Mouse (Mus musculus) layer of hippocampus, postnatal 14 days (tissue): ENCODE data around the gene Gm2663. TPM values are rescaled to one million over a fixed set of nuclear protein-coding genes. Genes with fewer than 3 reads are reported as not detected.
"Not testable (repeated sequence)": the region's sequence is repeated elsewhere in the genome, so short reads cannot be mapped to it uniquely, and the experiment has no call there.

Experiments used
- DNase-seq, 2 experiments: peaks; one replicate each; pipeline ENCODE4 v3.0.0; 2021 to 2022; ENCODE audit warnings: low spot score in 2 of 2, mixed read lengths in 1 of 2
- long read RNA-seq, 2 experiments: library from polyadenylated mRNA; stranded (forward); transcript quantifications; one replicate each; pipeline ENCODE4 v2.0.0; 2021
- total RNA-seq, 2 experiments: library from RNA; stranded (reverse); gene quantifications; 2 replicates each; pipeline ENCODE4 v1.2.3; 2021

Gm2663 gene
- not detected for total RNA-seq
- long read RNA-seq, experiment 1: 0 reads
- long read RNA-seq, experiment 2: 0 reads

DNA sequence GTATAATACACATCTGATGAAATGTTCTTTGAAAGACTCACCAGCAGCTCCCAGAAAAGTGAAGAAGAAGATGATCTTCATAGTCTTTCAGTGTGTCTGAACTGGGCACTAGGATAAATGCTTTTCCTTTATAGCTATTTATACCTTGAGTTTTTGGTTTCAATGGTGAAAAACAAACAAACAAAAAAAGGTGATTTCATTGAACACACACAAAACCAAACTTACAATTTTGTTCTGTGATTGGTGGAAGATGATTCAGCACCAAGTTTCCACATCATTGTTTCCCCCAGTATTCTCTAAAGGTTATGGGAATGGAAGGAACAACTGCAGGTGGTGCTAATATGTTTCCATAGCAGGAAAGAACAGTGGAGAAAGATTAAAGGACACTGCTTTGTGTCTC lies at the start of gene Gm2663:
TSS of gene Gm2663 (minus strand) at position 101 of the 400 bp plus-strand sequence.
- DNase-seq: not testable (repeated sequence)

DNA sequence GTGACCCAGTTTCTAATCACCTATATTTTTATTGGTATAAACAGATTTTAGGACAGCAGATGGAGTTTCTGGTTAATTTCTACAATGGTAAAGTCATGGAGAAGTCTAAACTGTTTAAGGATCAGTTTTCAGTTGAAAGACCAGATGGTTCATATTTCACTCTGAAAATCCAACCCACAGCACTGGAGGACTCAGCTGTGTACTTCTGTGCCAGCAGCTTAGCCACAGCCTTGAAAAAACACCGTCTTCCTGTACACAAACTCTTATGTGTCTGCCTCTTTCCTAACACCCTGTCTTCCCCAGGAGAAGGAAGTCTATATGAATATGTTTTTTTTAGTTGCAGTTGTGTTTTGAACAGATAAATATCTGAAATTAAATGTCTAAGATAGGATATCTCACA lies 49.3 kb upstream of the Gm2663 start:
- peak in 1 of 2 experiments; percentile 9 for DNase-seq

DNA sequence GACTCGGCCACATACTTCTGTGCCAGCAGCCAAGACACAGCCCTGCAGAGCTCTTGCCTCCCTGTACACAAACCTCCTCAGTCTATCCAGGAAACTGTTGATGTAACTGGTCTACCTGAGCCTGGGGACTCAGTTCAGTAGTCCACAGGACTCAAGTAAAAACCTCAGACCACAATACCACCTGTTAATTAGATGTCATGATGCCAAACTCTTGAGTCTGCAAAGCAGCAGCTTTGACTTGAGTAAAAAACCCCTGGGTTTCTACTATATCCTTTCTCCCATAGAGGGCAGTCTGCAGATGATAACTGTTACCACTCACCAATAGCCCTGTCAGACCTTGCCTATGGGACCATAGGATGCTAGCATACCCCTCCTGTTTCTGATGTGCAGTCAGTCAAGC lies 48.7 kb upstream of the Gm2663 start:
- DNase-seq: no peak

DNA sequence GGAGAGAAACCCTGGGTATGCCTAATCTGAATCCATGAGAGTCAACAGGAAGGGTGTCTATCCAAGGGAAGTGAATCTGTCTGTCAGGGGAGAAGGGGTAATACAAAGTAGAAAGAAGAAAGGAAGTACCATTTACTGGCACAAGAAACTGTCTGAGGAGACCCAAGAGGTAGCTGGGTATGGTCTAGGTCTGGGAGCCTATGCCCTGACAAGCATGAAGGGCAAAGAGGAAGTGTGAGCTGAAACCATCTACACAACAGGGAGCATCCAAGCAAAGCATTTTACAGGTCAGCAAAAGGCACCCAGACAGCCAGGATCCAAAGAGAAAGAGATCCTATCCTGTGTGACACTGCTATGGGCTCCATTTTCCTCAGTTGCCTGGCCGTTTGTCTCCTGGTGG lies 47.9 kb upstream of the Gm2663 start:
- no peak for DNase-seq

DNA sequence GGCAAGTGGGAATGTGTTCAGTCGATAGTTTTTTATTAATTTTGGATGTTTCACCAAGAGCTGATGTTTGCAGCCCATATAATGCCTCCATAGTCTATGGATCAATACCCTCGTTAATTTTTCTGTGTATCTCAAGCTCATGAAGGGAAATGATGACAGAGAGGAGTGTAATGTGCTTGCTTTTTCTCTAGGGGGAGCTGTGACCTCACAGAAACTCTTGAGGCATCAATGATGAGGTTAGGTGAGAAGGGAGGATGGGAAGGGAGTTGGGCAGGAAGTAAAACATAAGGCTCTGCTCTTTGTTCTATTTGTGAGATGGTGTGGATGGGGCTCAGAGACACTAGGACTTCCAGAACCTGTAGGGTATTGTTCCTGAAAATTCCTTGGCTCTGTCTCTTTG lies 47.3 kb upstream of the Gm2663 start:
- no peak for DNase-seq

DNA sequence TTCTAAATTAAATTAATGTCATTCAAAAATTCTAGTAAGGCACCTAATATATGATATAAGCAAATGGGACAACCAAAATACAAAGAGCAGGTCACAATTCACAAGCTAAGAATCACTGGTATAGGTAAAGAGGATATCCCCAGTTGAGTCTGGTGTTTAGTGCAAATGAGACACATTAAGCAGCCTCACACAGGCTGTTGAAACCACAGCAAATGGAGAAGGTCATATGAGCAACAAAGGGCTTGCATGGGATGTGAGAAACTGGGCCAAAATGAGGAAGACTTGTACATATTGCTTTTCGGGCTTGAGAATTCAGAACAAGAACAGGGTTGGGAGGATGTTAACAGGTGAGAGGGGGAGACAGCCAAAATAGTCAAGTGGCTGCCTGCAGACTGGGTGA lies 45.5 kb upstream of the Gm2663 start:
- no peak for DNase-seq

DNA sequence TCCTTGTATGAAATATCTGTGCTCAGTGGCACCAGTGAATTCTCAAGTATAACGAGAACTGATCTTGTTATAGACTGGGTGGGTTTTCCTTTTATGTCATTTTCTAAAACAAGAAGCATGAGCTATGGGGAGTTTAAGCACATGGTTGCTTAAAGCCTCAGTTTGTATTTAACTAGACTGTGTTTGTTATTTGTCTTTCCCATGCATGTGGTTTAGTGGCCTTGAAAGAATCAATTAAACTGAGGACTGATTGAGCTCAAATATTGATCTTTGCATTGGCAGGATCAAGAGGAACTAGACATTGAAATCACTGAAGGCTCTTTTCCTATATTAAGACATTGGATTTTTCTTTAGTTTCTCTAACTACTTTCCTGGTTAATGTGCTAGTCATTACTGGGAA lies 45.0 kb upstream of the Gm2663 start:
- DNase-seq: no peak

DNA sequence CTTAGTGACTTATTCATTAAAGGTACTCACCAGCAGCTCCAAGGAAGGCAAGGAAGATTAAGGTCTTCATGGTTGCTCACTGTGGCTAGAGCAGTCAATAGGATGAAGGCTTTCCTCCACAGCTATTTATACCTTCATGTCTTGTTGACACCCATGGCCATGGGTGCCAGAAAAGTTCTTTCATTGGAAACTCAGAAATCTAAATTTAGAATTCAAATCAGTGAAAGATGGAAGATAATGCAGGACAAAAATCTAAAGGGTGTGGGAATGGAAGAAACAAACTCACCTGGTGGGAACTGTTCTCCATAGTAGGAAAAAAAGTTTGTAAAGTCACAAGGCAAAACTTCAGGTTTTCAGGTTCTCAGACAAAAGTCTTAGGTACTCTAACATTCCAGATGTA lies 36.1 kb upstream of the Gm2663 start, which contains the start of gene 2210010C04Rik:
TSS of gene 2210010C04Rik (minus strand) at position 101 of the 400 bp plus-strand sequence.
- no peak for DNase-seq

DNA sequence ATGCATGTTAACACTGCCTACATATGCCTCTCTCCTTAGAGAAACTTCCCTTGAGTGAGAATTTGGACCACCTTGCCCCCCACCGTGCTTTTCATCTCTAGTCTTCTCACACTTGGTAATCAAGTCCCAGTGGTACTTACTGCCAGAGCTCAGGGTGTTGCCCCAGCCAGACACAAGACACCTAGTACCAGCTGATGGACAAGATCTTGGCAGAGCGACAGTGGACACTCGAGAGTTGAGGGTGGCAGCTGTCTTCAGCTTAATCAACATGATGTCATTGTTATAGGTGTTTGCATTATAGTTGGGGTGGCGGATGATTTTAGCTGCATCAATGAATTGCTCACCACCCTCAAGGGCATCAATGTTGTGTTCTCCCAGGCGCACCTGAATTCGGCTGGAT lies 33.5 kb upstream of the Gm2663 start:
- DNase-seq: no peak

DNA sequence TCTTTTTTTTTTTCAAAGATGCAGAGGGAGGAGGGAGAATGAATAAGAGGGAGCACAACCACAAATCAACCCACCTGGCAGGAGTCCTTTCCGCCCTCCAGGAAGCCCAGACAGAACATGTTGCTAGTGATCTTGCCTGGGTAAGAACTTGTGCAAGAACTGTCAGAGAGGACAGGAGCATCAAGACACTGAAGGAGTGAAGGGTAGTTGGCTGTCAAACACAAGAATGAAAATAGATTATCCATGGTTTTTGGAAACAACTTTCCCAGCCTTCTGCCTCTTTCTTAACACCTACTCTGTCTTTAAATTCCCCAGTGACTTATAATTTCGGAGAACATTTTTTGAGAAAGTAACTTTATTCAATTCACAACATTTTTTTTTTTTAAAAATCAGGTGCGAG lies 33.0 kb upstream of the Gm2663 start:
- no peak for DNase-seq

DNA sequence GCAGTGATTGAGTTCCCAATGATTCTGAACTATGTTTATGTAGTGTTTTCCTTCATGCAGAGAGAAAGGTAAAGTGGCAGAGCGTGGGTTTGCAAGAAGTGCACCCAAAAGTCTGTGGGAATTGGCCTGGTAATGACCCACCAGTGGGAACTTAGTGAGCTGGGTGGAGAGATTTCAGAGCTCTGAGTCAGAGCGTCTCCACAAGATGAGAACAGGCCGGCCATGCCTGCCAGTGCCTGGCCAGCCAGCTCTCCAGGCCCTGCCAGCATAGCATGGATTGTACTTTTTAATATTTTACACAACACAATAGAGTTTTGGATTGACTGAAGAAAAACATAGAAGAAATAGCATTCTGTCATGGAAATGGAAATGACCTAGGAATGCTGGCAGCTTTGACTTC lies 31.5 kb upstream of the Gm2663 start:
- DNase-seq: no peak

DNA sequence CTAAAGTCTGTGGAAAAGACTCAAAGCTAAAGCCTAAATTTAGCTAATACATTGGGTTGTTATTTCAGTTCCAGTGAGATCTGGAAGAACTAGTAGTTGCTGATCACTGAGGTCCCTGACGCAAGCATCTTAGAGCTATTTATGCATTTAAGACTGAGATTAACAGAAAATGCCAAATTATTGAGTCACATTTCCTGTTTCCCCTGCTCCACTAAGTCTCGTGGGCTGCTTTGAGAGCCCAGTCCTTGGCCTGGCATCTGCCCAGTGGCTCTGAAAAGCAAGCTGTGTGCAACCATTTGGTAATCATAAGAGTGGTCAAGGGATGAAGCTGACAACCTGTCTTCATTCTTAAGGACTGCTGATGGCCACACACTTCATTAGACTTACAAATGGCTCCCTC lies 27.8 kb upstream of the Gm2663 start:
- DNase-seq: no peak

DNA sequence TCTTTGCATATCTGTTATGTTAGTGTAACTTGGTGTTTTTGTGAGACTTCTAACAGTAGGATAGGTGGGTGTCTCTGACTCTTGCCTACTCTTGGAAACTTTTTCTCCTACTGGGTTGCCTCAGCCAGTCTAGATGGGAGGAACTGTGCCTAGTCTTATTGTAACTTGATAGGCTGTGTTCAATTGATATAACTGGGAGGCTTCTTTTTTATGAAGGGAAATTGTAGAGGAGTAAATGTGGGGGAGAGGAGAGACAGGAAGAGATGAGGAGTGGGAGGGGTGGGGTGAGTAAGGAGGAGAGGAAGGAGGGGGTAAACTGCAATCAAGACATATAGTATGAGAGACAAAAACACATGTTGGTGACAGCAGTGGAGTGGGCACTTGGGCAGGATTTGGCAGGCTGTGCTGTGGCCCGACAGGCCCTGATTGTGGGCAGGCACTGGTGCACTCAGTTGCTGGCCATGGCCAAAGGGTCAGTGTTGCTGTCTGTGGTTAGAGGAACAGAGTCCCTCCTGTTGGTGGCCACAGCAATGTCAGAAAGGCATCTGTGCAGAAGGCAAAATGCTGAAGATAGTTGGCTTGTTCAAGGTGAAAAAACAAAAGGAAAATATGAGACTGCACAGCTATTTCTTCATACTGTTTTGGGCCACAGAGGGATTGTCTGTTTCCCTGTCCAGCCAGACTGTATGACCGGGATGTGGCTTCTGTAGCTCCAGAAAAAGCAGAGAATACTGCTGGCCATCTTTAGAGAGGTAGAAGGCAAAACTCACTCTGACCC lies 26.8 kb upstream of the Gm2663 start:
- DNase-seq: no peak

DNA sequence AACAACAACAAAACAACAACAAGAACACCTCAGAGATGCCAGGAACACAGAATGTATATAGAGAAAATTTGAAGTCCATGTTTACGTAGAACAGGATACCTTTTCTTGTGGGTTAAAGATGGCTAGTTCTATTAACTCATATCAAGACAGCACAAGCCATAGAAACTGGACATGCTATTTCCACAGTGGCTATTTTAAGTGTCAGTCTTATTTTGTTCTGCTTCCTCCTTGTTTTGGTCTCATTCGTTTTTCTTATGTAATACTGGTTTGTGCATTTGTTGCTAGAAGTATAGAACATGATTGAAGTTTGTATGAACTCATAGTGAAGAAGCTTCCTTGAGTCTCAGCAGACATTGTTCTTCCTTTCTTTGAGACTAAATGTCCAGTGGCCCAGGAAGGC lies 19.9 kb upstream of the Gm2663 start:
- no peak for DNase-seq

DNA sequence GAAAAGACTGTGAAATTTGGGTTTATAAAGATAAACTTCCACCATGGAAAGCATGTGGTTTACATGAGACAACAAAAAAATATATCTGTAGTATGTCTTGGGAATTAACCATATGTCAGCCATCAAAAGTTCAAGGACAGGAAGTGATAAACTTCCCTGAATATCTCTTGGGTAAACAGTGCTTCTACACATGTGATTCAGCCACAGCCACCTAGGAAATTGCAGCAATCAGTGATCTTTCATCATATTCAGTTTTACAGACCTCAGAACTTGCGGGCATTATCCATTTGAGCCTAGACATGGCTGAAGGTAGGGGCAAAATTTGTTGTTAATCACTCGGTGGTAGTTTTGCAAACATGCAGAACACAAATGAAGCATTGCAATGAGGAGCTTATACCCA lies 19.4 kb upstream of the Gm2663 start:
- DNase-seq: no peak

DNA sequence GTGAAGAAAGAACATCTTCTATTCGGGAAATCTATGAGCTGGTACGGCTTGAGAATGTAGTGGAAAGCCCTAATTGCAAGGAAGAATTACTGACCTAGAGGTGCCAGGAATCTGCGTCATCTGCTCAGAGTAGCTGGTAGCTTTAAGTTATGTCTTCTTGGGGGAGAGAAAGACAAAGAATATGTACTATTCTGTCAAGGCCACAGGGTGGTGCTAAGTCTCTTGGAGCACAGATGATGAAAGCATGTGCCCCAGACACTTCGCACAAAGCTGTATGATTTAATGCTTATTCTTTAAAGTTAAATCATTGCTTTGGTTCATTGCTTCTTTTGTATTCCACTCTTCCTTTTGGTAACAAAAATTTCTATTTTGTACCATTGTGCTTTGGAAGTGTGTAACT lies 15.8 kb upstream of the Gm2663 start:
- no peak for DNase-seq

DNA sequence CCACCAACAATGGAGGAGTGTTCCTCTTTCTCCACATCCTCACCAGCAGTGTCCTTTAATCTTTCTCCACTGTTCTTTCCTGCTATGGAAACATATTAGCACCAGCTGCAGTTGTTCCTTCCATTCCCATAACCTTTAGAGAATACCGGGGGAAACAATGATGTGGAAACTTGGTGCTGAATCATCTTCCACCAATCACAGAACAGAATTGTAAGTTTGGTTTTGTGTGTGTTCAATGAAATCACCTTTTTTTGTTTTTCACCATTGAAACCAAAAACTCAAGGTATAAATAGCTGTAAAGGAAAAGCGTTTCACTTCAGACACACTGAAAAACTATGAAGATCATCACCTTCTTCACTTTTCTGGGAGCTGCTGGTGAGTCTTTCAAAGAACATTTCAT lies 34.8 kb downstream of the Gm2663 start, which contains the start of gene 1810009J06Rik:
TSS of gene 1810009J06Rik (plus strand) at position 301 of the 400 bp plus-strand sequence.
- DNase-seq: not testable (repeated sequence)

DNA sequence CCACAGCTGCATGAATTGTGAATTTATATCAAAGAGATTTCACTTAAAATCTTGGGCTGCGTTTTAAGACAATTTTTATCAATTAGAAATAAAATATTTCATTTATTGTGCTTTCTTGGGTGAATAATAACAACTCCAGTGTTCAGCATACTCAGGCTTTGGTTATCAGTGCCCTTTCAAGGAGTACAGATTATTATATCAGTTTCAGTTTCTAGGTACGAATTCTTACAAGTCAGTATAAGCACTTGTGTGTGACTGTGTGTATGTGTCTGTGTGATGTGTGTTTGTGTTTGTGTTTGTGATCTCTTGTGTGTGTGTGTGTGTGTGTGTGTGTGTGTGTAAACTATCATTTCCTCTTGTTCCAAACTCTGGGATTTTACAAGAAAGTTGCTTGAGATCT lies 45.6 kb downstream of the Gm2663 start:
- no peak for DNase-seq

DNA sequence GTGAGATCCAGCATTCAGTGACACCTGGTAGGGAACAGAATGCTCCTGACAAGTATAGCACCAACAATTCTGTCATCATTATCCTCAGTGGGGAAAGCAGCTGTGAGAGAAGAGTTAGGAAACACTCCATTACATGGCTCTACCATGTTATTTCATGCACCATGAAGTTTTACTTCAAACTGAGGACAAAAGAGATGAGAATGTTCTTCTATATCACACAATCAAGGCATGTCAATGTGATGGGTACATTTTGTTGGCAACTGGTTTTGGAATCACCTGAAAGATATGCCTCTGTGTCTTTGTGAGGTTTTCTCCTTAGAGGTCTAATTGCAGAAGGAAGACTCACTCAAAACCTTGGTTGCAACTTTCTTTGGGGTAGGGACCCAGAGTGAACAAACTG lies 47.5 kb downstream of the Gm2663 start, which contains the start of gene Gm4744:
TSS of gene Gm4744 (minus strand) at position 101 of the 400 bp plus-strand sequence.
- DNase-seq: no peak
